Mouse (Mus musculus): ENCODE measurements around the gene 5730522E02Rik. TPM values are rescaled to one million over a fixed set of nuclear protein-coding genes. Genes with fewer than 3 reads are reported as not detected.

The 5730522E02Rik gene
- polyA plus RNA-seq, 1 experiment from 2014 or later, result 10.6 TPM

DNA sequence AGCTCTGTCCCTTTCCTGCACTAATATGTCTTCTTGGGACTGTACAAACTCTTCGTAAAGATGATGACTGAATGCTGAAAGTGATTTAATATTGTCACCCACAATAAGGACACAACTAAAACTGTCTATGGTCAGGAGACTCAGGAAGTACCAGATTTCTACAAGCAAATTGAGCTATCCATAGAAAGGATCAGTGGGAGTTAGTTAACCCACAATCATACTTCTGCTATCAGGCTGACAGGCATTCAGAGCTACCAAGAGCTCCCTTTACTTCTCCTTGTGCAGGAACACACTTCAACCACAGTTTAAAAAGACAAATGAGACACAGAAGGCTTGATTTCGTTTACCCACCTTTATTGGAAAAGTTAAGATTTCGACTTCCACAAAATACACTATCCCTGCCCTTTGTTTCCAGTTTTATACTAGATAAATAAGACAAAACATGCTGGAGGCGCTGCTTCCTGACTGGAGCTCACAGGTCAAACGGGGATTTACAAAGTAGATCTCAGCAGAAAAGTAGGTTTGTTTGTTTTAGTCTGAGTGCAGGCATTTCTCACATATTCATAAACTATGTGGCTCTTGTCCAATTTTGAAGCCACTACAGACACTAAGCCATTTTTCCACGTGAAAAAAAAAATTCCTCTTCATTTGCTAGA, 125.1 kb downstream of the 5730522E02Rik start:
- no peak overlapping the region for H3K4me2 ChIP-seq (replicated peaks)
- WGBS, result 51% methylated on average over 6 of the region's 6 CpGs
- ATAC-seq (ENCODE audit: insufficient number of reproducible peaks, insufficient read depth, low FRiP score, low TSS enrichment), result no peak
- no peaks in the 10 kb centered on the region for H3K4me1 ChIP-seq
- H3K27ac ChIP-seq, result no peak overlapping the region
- H3K9me3 ChIP-seq, result no peaks in the 10 kb centered on the region
- no peak overlapping the region for H3K4me3 ChIP-seq
- H3K36me3 ChIP-seq, result no peaks in the 10 kb centered on the region
- H3K27me3 ChIP-seq, result no peaks in the 10 kb centered on the region
- no peak overlapping the region for H3K9ac ChIP-seq

- WGBS, result 54% methylated on average over 2 of the region's 2 CpGs
- Histone ChIP-seq H3K9ac (no peak overlapping the region), H3K4me2 (replicated peaks) (no peak overlapping the region), H3K27me3 (no peaks in the 10 kb centered on the region), H3K27ac (no peak overlapping the region), H3K36me3 (no peaks in the 10 kb centered on the region), H3K4me1 (peaks cover 3% of the 10 kb centered on the region; the same call in 1 of the 2 replicates), H3K4me3 (no peak overlapping the region), H3K9me3 (no peaks in the 10 kb centered on the region)
- ATAC-seq (ENCODE audit: insufficient number of reproducible peaks, insufficient read depth, low FRiP score, low TSS enrichment), result no peak
Observed at GRCm38 (mm10) chr11:26076335-26076734, 134.2 kb downstream of the 5730522E02Rik start.

DNA sequence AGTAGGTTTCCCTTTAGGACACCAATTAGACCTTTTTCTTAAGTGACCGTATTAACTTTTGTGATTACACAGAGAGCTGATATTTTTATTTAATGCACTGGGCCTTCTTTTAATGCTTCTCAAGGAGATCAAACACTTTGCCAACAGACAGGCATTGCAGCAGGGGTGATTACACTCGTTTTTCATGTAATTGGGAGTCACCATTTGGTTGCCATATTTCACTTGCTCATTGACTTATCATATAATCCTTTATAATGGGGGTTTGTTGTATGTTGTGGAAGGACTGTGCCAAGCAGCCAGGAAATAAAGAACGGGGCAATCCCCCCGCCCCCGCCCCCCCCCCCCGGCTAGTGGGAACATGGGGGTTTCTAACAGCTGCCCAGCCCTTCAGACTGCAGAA, 135.0 kb downstream of the 5730522E02Rik start:
- WGBS, result 71% methylated on average over 6 of the region's 6 CpGs
- Histone ChIP-seq H3K27me3 (no peaks in the 10 kb centered on the region), H3K9me3 (no peaks in the 10 kb centered on the region), H3K27ac (no peak overlapping the region), H3K4me1 (peaks cover 3% of the 10 kb centered on the region; the same call in 1 of the 2 replicates), H3K9ac (no peak overlapping the region), H3K36me3 (no peaks in the 10 kb centered on the region), H3K4me2 (replicated peaks) (no peak overlapping the region), H3K4me3 (no peak overlapping the region)
- no peak for ATAC-seq (ENCODE audit: insufficient number of reproducible peaks, insufficient read depth, low FRiP score, low TSS enrichment)

DNA sequence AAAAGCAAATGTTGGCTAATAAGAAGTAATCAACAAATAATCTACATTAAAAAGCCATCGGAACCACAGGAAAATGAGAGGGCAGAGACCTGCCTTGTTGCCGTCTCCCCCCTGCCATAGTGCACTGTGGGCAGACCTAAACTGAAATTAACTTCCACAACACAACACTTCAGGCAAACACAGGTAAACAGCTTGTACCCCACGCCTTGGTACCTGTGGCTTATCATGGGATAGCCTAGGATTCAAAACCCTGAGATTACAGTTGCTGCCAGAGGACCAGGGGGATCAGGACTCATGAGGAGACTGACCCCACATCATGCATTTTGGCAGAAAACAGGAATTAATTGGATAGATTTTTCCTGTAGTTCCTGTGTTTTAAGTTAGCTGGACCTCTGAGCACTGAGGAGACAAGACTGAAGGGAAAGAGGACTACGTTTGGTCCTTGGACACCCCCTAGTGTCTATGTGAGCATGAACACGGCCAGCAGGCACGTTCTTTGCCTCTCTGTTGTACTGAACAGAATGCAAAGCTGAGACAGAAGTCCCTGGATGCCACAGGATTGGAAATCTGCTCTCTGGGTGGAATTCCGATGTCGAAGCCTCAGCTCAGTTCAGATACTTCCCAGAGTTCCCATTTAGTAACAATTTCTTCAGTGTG, 136.8 kb downstream of the 5730522E02Rik start:
- WGBS, result 43% methylated on average over 8 of the region's 8 CpGs
- Histone ChIP-seq H3K36me3 (no peaks in the 10 kb centered on the region), H3K4me2 (replicated peaks) (no peak overlapping the region), H3K9me3 (no peaks in the 10 kb centered on the region), H3K27me3 (no peaks in the 10 kb centered on the region), H3K9ac (no peak overlapping the region), H3K4me3 (no peak overlapping the region), H3K27ac (no peak overlapping the region), H3K4me1 (peaks cover 3% of the 10 kb centered on the region; the same call in 1 of the 2 replicates)
- ATAC-seq (ENCODE audit: insufficient number of reproducible peaks, insufficient read depth, low FRiP score, low TSS enrichment), result 0 out of 2 replicates have a peak, but pooled peaks have one; percentile 69

DNA sequence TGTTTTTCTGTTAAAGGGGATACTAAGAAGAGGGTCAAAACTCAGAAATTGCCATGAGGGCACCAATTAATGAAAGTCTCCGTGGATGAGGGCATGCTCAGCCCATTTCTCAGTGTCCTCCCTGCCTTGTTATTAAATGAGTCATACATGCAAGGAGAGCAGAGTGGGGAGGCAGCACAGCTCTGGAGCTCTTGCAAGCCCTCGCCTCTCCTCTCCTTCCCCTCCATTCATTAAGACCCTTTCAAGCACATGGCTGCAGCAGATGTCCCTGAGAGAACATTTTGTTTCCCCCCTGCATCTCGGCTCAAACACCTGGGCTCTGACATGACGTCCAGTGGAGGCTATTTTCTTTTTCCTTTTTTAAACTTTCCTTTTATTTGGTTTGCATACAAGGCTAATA, 138.5 kb downstream of the 5730522E02Rik start:
- 50% methylated on average over 4 of the region's 4 CpGs for WGBS
- ATAC-seq (ENCODE audit: insufficient number of reproducible peaks, insufficient read depth, low FRiP score, low TSS enrichment), result no peak
- no peak overlapping the region for H3K4me3 ChIP-seq
- no peak overlapping the region for H3K27ac ChIP-seq
- H3K9me3 ChIP-seq, result no peaks in the 10 kb centered on the region
- H3K4me2 ChIP-seq (replicated peaks), result no peak overlapping the region
- H3K9ac ChIP-seq, result no peak overlapping the region
- no peaks in the 10 kb centered on the region for H3K36me3 ChIP-seq
- no peaks in the 10 kb centered on the region for H3K27me3 ChIP-seq
- H3K4me1 ChIP-seq, result peaks cover 3% of the 10 kb centered on the region; the same call in 1 of the 2 replicates

- ATAC-seq (ENCODE audit: insufficient number of reproducible peaks, insufficient read depth, low FRiP score, low TSS enrichment), result no peak
- Histone ChIP-seq H3K27me3 (no peaks in the 10 kb centered on the region), H3K4me3 (no peak overlapping the region), H3K4me1 (no peaks in the 10 kb centered on the region), H3K36me3 (no peaks in the 10 kb centered on the region), H3K9me3 (no peaks in the 10 kb centered on the region), H3K27ac (no peak overlapping the region), H3K9ac (no peak overlapping the region), H3K4me2 (replicated peaks) (no peak overlapping the region)
- 40% methylated on average over 2 of the region's 2 CpGs for WGBS
Observed at GRCm38 (mm10) chr11:26063252-26063651, 147.3 kb downstream of the 5730522E02Rik start.

DNA sequence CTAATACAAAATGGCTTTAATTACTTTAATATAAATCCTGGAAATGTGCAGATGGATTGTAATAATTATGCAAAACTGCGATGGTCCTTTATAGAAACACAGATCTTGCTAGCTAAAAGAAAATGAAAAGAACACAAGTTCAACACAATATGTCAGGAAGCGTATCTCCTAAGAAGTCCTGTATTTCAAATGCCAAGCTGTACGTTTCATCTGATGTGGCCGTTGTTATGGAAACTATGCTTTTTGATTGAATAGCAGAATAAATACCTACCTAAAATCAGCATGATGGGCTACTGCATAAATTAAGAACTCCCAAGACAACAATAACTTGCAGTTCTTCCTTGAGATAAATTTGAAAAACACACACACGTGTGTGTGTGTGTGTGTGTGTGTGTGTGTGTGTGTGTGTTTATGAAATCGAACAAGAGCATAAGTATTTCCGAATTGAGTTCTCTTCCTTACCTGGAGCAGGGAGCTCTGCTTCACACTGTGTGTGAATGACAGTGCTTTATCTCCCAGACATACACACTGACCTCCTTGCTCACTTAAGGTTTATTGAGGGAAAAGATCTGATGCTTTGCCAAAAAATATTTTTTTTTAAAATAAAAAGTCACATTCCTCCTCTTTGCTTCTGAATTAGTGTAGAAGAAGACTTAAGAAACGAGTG, 149.0 kb downstream of the 5730522E02Rik start:
- H3K9me3 ChIP-seq, result no peaks in the 10 kb centered on the region
- no peak overlapping the region for H3K4me2 ChIP-seq (replicated peaks)
- no peaks in the 10 kb centered on the region for H3K27me3 ChIP-seq
- H3K9ac ChIP-seq, result no peak overlapping the region
- H3K4me1 ChIP-seq, result no peaks in the 10 kb centered on the region
- no peak overlapping the region for H3K4me3 ChIP-seq
- WGBS, result 78% methylated on average over 8 of the region's 8 CpGs
- no peaks in the 10 kb centered on the region for H3K36me3 ChIP-seq
- no peak for ATAC-seq (ENCODE audit: insufficient number of reproducible peaks, insufficient read depth, low FRiP score, low TSS enrichment)
- no peak overlapping the region for H3K27ac ChIP-seq

DNA sequence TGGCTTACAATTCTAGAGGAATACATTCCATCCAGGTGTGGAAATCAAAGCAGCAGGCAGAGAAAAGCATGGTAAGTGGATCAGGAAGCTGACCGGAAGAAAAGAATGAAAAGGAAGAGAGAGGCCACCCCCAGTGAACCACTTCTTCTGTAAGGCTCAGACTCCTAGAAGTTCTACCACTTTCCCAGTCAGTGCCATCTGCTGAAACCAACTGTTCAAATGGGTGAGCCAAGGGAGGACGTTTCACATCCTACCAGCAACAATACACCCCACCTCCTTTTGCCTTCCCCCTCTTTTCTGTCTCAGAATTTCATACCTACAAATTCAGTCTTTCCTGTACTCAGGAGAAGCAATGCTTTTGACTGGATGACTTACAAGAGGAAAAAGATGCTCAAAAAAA, 197.0 kb downstream of the 5730522E02Rik start:
- Histone ChIP-seq H3K4me2 (replicated peaks) (no peak overlapping the region), H3K9me3 (no peaks in the 10 kb centered on the region), H3K4me1 (no peaks in the 10 kb centered on the region), H3K9ac (no peak overlapping the region), H3K27me3 (no peaks in the 10 kb centered on the region), H3K36me3 (no peaks in the 10 kb centered on the region), H3K27ac (no peak overlapping the region), H3K4me3 (no peak overlapping the region)
- no peak for ATAC-seq (ENCODE audit: insufficient number of reproducible peaks, insufficient read depth, low FRiP score, low TSS enrichment)
- 65% methylated on average over 2 of the region's 2 CpGs for WGBS

- Histone ChIP-seq H3K9me3 (no peaks in the 10 kb centered on the region), H3K36me3 (no peaks in the 10 kb centered on the region)
- WGBS, result 73% methylated on average over 4 of the region's 4 CpGs
Observed at GRCm38 (mm10) chr11:26004018-26004417, 206.5 kb downstream of the 5730522E02Rik start.

DNA sequence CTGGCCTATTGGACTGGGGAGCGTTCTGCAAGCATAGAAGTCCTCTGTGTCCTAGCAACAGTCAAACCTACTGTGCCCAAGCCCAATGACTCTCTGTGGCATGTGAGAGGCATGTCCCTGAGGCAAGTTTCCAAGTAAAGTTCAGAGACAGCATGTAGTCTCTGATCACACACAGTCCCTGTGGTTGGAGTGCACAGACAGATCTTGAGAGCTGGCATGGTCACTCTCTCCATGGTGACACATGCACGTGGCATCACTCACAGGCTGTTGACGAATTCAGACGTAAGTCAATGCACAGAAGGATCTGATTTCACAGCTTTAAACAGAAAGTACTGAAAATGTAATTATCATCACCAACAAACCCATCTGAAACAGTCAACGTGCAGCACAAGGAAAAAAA, 210.8 kb downstream of the 5730522E02Rik start:
- Histone ChIP-seq H3K9ac (no peak overlapping the region), H3K4me1 (0 out of 2 replicates have a peak, but pooled peaks cover 6% of the 10 kb centered on the region), H3K27me3 (no peaks in the 10 kb centered on the region), H3K36me3 (no peaks in the 10 kb centered on the region), H3K4me3 (no peak overlapping the region), H3K27ac (no peak overlapping the region), H3K9me3 (no peaks in the 10 kb centered on the region), H3K4me2 (replicated peaks) (no peak overlapping the region)
- 70% methylated on average over 5 of the region's 5 CpGs for WGBS
- ATAC-seq (ENCODE audit: insufficient number of reproducible peaks, insufficient read depth, low FRiP score, low TSS enrichment), result no peak

More at GRCm38 (mm10) chr11:26004018-26004417, 206.5 kb downstream of the 5730522E02Rik start:
- no peaks in the 10 kb centered on the region for H3K27me3 ChIP-seq
- no peak overlapping the region for H3K9ac ChIP-seq
- no peak overlapping the region for H3K4me2 ChIP-seq (replicated peaks)
- no peak overlapping the region for H3K27ac ChIP-seq
- no peaks in the 10 kb centered on the region for H3K4me1 ChIP-seq
- H3K4me3 ChIP-seq, result no peak overlapping the region
- no peak for ATAC-seq (ENCODE audit: insufficient number of reproducible peaks, insufficient read depth, low FRiP score, low TSS enrichment)

GRCm38 (mm10) chr11:25997469-25997868, 213.1 kb downstream of the 5730522E02Rik start:
- H3K4me3 ChIP-seq, result no peak overlapping the region
- no peak overlapping the region for H3K27ac ChIP-seq
- 0 out of 2 replicates have a peak, but pooled peaks cover 6% of the 10 kb centered on the region for H3K4me1 ChIP-seq
- no peak overlapping the region for H3K4me2 ChIP-seq (replicated peaks)
- WGBS, result 71% methylated on average over 4 of the region's 4 CpGs
- no peaks in the 10 kb centered on the region for H3K36me3 ChIP-seq
- no peak for ATAC-seq (ENCODE audit: insufficient number of reproducible peaks, insufficient read depth, low FRiP score, low TSS enrichment)
- no peaks in the 10 kb centered on the region for H3K27me3 ChIP-seq
- no peak overlapping the region for H3K9ac ChIP-seq
- no peaks in the 10 kb centered on the region for H3K9me3 ChIP-seq

GRCm38 (mm10) chr11:25994128-25994527, 216.4 kb downstream of the 5730522E02Rik start:
- no peak for ATAC-seq (ENCODE audit: insufficient number of reproducible peaks, insufficient read depth, low FRiP score, low TSS enrichment)
- Histone ChIP-seq H3K36me3 (no peaks in the 10 kb centered on the region), H3K4me1 (0 out of 2 replicates have a peak, but pooled peaks cover 6% of the 10 kb centered on the region), H3K27me3 (no peaks in the 10 kb centered on the region), H3K27ac (no peak overlapping the region), H3K9me3 (no peaks in the 10 kb centered on the region), H3K4me3 (no peak overlapping the region), H3K4me2 (replicated peaks) (no peak overlapping the region), H3K9ac (no peak overlapping the region)
- 32% methylated on average over 2 of the region's 2 CpGs for WGBS

Data from embryonic facial prominence, embryonic 12.5 days (tissue).